Mouse (Mus musculus) spleen, adult 2 months (tissue): ENCODE data around the gene Osbpl7.

Experiments used
- CTCF ChIP-seq: fragments of 200-500 bp; IDR thresholded peaks from 2 replicates; pipeline ENCODE4 v1.5.1; 2011; ENCODE audit warnings: mild to moderate bottlenecking, inconsistent platforms; ENCODE audit not compliant: insufficient read depth, insufficient read length, insufficient replicate concordance; ENCODE audit errors: extremely low read depth
- POLR2A ChIP-seq: fragments of 200-500 bp; IDR thresholded peaks from 2 replicates; pipeline ENCODE4 v1.6.1; 2011; ENCODE audit warnings: low read depth, low read length, inconsistent platforms

- TF ChIP-seq CTCF (no peak), POLR2A (no peak)
Observed at GRCm38 (mm10) chr11:97024977-97025376, 25.5 kb upstream of the Osbpl7 start.
